Mouse (Mus musculus) ES-E14 (cell line): ENCODE results near the gene Rgs10. TPM values are rescaled to one million over a fixed set of nuclear protein-coding genes. Genes with fewer than 3 reads are reported as not detected.
A peak's percentile ranks its signal among the peaks of the same experiment; 100 is the strongest.

Experiments used
- DNase-seq: peaks from one replicate; pipeline ENCODE4 v3.0.0-alpha.2; 2013; ENCODE audit warnings: low read depth, low spot score
- H3K27ac ChIP-seq: 2 replicates; pipeline ENCODE4 v1.5.1; 2012; ENCODE audit warnings: low read depth, mild to moderate bottlenecking, low read length, moderate library complexity, mixed read lengths; ENCODE audit not compliant: poor library complexity, insufficient read depth, severe bottlenecking
- H3K36me3 ChIP-seq: 2 replicates; pipeline ENCODE4 v1.6.1; 2012; ENCODE audit warnings: mild to moderate bottlenecking, low read length, moderate library complexity, mixed read lengths; ENCODE audit not compliant: control insufficient read depth, poor library complexity, insufficient read depth, severe bottlenecking
- H3K4me1 ChIP-seq, 2 experiments: fragments of 150-350 bp in 1 of 2; sonication (generic) in 1 of 2; 2 replicates each; pipeline ENCODE4 v1.6.1; 2012; ENCODE audit warnings: low read length in 2 of 2, mild to moderate bottlenecking in 1 of 2, mixed read lengths in 1 of 2; ENCODE audit not compliant: control insufficient read depth in 2 of 2, insufficient read depth in 2 of 2, poor library complexity in 1 of 2
- H3K4me3 ChIP-seq, 2 experiments: fragments of 150-350 bp in 1 of 2; sonication (generic) in 1 of 2; 2 replicates each; pipeline ENCODE4 v1.5.1; 2012; ENCODE audit warnings: low read length in 2 of 2, low read depth in 1 of 2, mild to moderate bottlenecking in 1 of 2, mixed read lengths in 1 of 2; ENCODE audit not compliant: insufficient read depth in 1 of 2, poor library complexity in 1 of 2, severe bottlenecking in 1 of 2
- H3K9ac ChIP-seq: 2 replicates; pipeline ENCODE4 v1.6.1; 2012; ENCODE audit warnings: low read depth, mild to moderate bottlenecking, low read length, mixed read lengths; ENCODE audit not compliant: poor library complexity, insufficient read depth, severe bottlenecking
- H3K9me3 ChIP-seq: fragments of 150-350 bp; sonication (generic); 2 replicates; pipeline ENCODE4 v1.6.1; 2012; ENCODE audit warnings: low read depth, mild to moderate bottlenecking, low read length; ENCODE audit not compliant: control insufficient read depth, insufficient read depth
- CHD2 ChIP-seq: IDR thresholded peaks from 2 replicates; pipeline ENCODE4 v1.6.1; 2014; ENCODE audit warnings: mild to moderate bottlenecking, low read depth, low read length, inconsistent platforms
- HCFC1 ChIP-seq: IDR thresholded peaks from 2 replicates; pipeline ENCODE4 v1.6.1; 2012; ENCODE audit warnings: low read length, inconsistent platforms, borderline replicate concordance; ENCODE audit not compliant: insufficient read depth
- MAFK ChIP-seq: IDR thresholded peaks from 2 replicates; pipeline ENCODE4 v1.6.1; 2014; ENCODE audit warnings: mild to moderate bottlenecking, low read depth, low read length, inconsistent platforms; ENCODE audit not compliant: insufficient read depth
- ZC3H11A ChIP-seq: IDR thresholded peaks from 2 replicates; pipeline ENCODE4 v1.6.1; 2012; ENCODE audit warnings: low read depth, mild to moderate bottlenecking, inconsistent platforms, low read length, borderline replicate concordance
- ZNF384 ChIP-seq: IDR thresholded peaks from 2 replicates; pipeline ENCODE4 v1.6.1; 2012; ENCODE audit warnings: low read depth, low read length, inconsistent platforms
- in situ Hi-C, 2 experiments: fragments of 600-800 bp; cut with MboI; formaldehyde crosslinking; loops; one replicate each; pipeline ENCODE4 v1.15.1; 2025; ENCODE audit warnings: low sequenced_read_pairs in 2 of 2, inconsistent platforms in 1 of 2; ENCODE audit not compliant: unreplicated experiment in 2 of 2
- total RNA-seq: library from RNA; depleted of rRNA; stranded (reverse); fragments of 300-350 nt; gene quantifications from 2 replicates; pipeline ENCODE4 v1.2.3, GENCODE M21; 2012

Gene Rgs10
- total RNA-seq, 1 experiment: 6.2 TPM

GRCm38 (mm10) chr7:128374156-128374555, 44.4 kb downstream of the Rgs10 start:
- in situ Hi-C loops: loop anchor here in 1 of 2 experiments (10.0 kb wide), 1 partner anchor 321 kb away; no protein-coding TSS in a partner anchor
- H3K4me1 ChIP-seq: no peaks in the 10 kb centered on the region
- no peak for TF ChIP-seq HCFC1
- TF ChIP-seq CHD2: no peak
- no peak for TF ChIP-seq ZNF384
- no peak for DNase-seq
- no peaks in the 10 kb centered on the region for H3K36me3 ChIP-seq
- H3K4me3 ChIP-seq: no peak overlapping the region
- H3K9me3 ChIP-seq: no peaks in the 10 kb centered on the region
- H3K27ac ChIP-seq: no peak overlapping the region
- H3K9ac ChIP-seq: no peak overlapping the region

- no peak for TF ChIP-seq ZC3H11A
- no peak for TF ChIP-seq MAFK
- no peak for TF ChIP-seq ZNF384
- TF ChIP-seq CHD2: no peak
- no peak for TF ChIP-seq HCFC1
- Histone ChIP-seq H3K4me1 (no peaks in the 10 kb centered on the region), H3K36me3 (no peaks in the 10 kb centered on the region), H3K27ac (no peak overlapping the region), H3K4me3 (no peak overlapping the region), H3K9me3 (no peaks in the 10 kb centered on the region), H3K9ac (no peak overlapping the region)
- in situ Hi-C loops: loop anchor here in 1 of 2 experiments (10.0 kb wide), 1 partner anchor 321 kb away; no protein-coding TSS in a partner anchor
- no peak for DNase-seq
Observed at GRCm38 (mm10) chr7:128373751-128374150, 44.8 kb downstream of the Rgs10 start.

- H3K4me1 ChIP-seq: no peaks in the 10 kb centered on the region
- no peaks in the 10 kb centered on the region for H3K36me3 ChIP-seq
- no peak overlapping the region for H3K27ac ChIP-seq
- in situ Hi-C loops: loop anchor here in 1 of 2 experiments (10.0 kb wide), 1 partner anchor 322 kb away; no protein-coding TSS in a partner anchor
- TF ChIP-seq HCFC1: no peak
- TF ChIP-seq MAFK: no peak
- peak; percentile 58; the same call in 1 of the 2 replicates for TF ChIP-seq ZC3H11A
- no peak for TF ChIP-seq CHD2
- no peak for TF ChIP-seq ZNF384
- H3K9ac ChIP-seq: no peak overlapping the region
- peak; percentile 47 for DNase-seq
- no peaks in the 10 kb centered on the region for H3K9me3 ChIP-seq
- no peak overlapping the region for H3K4me3 ChIP-seq
Observed at GRCm38 (mm10) chr7:128372331-128372730, 46.2 kb downstream of the Rgs10 start.

GRCm38 (mm10) chr7:128369366-128369765, 49.2 kb downstream of the Rgs10 start:
- in situ Hi-C loops: no loop called here
- no peak for TF ChIP-seq ZNF384
- TF ChIP-seq HCFC1: no peak
- TF ChIP-seq CHD2: no peak
- TF ChIP-seq ZC3H11A: no peak
- TF ChIP-seq MAFK: no peak
- no peak overlapping the region for H3K9ac ChIP-seq
- no peak overlapping the region for H3K4me3 ChIP-seq
- no peaks in the 10 kb centered on the region for H3K9me3 ChIP-seq
- no peak overlapping the region for H3K27ac ChIP-seq
- no peaks in the 10 kb centered on the region for H3K36me3 ChIP-seq
- H3K4me1 ChIP-seq: no peaks in the 10 kb centered on the region
- DNase-seq: no peak

GRCm38 (mm10) chr7:128368828-128369227, 49.7 kb downstream of the Rgs10 start:
- no peaks in the 10 kb centered on the region for H3K4me1 ChIP-seq
- no peak overlapping the region for H3K4me3 ChIP-seq
- H3K36me3 ChIP-seq: no peaks in the 10 kb centered on the region
- no peak overlapping the region for H3K27ac ChIP-seq
- in situ Hi-C loops: no loop called here
- no peak overlapping the region for H3K9ac ChIP-seq
- H3K9me3 ChIP-seq: no peaks in the 10 kb centered on the region
- DNase-seq: no peak
- no peak for TF ChIP-seq ZNF384
